Mouse (Mus musculus): Measurements from ENCODE around the gene Gal.
A peak's percentile ranks its signal among the peaks of the same experiment; 100 is the strongest.

The Gal gene

GRCm38 (mm10) chr19:3405531-3406281 is 8.6 kb downstream of the Gal start:
- DNase-seq, result no peak

DNA sequence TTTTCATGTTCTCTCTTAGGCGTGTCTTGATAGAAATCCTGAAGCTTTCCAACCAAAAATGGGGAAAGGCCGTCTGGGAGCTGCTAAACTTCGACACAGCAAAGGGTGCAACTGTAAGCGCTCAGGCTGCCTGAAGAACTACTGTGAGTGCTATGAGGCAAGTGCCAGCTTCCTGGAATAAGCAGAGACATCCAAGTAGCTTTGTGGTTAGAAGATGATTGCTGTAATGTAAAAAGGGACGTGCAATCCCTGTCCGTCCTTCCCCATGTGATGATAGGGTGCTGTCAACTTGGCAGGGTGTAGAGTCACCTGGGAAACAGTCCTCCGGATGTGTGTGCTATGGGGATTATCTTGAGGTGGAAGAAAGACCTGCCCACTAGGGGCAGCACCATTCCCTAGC is 10.3 kb downstream of the Gal start:
- DNase-seq, result no peak

GRCm38 (mm10) chr19:3402390-3402789 is 12.0 kb downstream of the Gal start:
- DNase-seq, result no peak

DNA sequence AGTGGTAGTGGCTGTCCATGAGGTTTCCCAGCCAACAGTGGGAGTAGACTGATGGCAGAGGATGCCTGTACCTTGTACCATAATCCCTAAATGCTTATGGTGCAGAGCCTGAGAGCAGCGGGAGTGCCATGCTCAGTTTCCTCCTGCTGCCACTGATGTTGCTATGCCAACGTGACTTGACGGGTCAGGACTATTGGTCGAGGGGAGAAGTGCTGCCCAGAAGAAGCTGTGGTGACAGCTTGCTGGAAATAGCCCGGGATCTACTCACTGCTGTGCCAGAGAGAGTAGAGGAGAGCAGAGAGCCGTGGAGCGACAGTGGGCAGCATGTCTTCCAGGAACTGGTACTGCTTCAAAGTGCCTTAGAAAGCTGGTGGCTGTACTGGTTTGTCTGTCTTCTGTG is 12.4 kb downstream of the Gal start:
- no peak for DNase-seq

- DNase-seq, result no peak
Observed at GRCm38 (mm10) chr19:3401504-3401903, 12.8 kb downstream of the Gal start.

- no peak for DNase-seq
Observed at GRCm38 (mm10) chr19:3400057-3400456, 14.3 kb downstream of the Gal start.

DNA sequence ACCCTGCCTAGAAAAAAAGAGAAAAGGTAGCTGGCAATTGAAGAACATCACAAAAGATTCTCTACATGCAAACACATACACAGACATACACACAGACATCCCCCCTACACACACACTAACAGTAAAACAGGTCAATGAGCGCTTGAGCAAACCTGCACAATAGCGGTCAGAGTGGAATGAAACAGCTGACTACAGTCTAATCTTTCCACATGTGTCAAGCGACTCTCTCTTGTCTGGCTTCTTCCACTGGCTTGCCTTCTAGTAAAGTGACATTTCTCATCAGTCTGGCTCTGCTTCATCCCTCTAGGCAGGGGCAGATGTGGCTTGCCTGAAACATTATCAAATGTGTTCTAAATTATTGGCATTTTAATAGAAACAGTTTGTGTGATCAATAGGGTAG is 20.1 kb downstream of the Gal start:
- DNase-seq, result no peak

DNA sequence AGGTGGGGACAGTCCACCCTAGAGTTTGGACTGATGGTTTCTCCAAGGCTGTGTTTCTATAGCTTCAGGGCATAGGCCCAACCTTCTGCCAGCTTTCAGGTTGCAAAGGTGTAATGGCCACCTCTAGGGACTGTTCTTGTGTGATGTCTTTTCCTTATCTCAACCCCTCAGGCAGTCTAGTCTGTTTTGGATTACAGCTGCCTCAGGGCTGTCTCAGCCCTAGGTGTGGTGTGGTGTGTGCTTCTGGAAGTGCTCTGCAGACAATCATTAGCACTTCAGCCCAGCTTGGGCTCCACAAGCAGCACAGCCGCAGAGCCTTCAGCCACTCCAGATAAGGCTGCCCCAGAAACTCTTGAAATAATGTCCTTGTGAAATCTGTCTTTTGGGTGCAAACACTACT is 22.0 kb downstream of the Gal start:
- no peak for DNase-seq

DNA sequence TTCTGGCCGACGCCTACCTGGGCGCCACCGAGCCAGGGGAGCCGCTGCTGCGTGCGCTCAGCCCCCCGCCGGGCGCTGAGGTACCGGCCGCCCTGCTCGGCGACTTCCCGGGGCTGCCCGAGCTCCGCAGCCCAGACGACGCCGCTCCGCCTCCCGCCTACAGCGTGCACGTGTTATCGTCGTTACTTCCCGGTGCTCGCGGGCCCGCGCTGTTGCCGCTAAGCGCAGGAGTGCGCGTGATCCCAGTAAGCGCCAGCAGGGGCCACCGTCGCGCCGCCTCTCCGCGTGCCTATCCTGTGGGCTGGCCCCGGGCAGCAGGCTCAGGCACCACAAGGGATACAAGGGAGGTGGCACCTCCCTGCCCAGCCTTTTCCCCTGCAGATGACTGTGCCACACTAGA is 25.3 kb downstream of the Gal start:
- DNase-seq, result peak; percentile 91

DNA sequence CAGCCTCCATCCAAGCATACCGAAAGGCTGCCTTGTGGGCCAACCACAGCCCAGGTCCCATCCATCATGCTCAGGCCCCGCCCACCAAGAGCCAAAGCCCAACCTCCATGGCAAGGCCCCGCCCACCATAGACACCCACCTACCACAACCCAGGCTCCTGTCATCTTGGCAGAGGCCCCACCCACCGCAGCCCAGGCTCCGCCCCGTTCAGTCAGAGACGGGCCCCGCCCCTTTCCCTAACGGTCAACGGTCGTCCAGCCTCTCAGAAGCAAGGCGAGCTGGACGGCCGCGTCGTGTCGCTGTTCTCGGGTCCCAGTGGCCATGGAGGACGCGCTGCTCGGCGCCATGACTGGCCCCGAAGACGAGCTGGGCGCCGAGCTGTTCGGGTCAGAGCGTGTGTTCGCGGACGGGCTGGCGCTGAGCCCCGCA is 25.7 kb downstream of the Gal start, which contains the start of gene Tesmin:
Gene Tesmin (plus strand): TSS at position 229 of the 429 bp plus-strand sequence.
- DNase-seq, result peak; percentile 86

GRCm38 (mm10) chr19:3388061-3388460 is 26.3 kb downstream of the Gal start:
- DNase-seq, result no peak

GRCm38 (mm10) chr19:3378614-3379013 is 35.7 kb downstream of the Gal start:
- no peak for DNase-seq

DNA sequence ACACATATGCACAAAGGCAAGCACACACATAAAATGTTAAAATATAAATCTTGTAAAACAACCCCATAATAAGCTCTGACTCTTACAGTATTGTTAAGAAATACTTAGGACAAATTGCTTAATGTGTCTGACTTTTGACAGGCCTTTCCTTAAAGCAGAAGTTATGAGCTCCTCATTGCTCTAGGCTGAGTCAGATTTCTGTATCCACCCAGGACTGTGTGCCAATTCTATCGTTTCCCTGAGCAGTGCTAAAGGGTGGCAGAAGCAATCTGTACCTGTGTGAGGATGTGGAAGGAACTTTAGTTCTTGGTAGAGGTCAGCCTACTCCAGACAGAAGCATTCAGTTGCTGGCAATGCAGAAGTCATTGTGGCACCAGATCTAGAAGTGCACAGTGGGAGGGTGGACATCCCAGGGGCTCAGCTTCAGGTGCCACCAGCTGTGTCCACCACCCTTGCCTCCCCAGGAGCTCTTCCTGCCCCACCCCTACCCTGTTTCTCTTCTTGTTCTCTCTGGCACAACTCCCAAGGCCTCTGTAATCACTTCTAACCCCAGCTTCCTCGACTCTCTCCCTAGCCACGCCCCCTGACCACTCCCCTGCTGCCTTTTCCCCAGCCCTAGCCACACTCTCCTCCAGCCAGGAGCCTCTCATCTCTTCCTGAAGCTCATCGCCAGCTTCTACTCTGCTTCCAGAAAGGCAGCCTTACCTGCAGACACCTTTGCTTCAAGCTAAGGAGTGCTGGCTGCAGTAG is 37.2 kb downstream of the Gal start:
- DNase-seq, result no peak

- no peak for DNase-seq
Observed at GRCm38 (mm10) chr19:3375945-3376495, 38.3 kb downstream of the Gal start.

DNA sequence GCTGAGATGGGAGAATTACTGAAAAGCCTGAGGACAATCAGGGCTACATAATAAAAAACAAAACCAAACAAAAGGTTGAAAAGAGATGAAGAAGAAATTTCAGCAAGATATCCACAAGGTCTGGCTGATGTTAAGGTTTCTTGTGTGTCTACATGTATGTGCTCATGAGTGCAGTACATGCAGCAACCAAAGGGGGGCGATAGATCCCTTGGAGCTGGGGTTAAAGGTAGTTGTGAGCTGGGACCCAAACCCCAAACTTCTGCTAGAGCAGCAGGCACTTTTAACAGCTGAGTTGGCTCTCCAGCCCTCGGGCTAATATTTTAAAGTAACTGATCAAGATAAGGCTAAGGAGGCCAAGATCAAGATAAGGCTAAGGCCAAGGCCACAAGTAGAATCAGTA is 40.3 kb downstream of the Gal start:
- DNase-seq, result no peak

DNA sequence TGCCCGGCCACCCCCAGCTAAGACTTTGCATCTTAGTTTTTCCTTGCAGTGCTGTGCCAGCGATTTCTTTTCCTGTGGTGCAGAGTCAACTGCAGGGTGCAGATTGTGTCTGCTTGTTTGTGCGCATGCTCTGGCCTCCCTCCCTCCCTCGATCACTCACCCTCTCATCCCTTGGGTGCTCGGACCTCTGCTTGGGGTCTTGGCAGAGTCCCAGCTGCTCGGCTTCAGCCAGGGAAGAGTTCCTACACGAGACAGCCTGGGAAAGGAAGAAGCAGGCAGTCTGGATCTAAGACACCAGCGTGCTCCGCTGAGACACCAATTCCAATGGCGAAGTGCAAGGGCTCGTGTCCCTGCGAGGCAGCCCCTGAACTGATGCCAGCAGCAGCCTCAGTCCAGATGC is 41.0 kb downstream of the Gal start:
- DNase-seq, result no peak

GRCm38 (mm10) chr19:3368276-3368675 is 46.1 kb downstream of the Gal start:
- no peak for DNase-seq

DNA sequence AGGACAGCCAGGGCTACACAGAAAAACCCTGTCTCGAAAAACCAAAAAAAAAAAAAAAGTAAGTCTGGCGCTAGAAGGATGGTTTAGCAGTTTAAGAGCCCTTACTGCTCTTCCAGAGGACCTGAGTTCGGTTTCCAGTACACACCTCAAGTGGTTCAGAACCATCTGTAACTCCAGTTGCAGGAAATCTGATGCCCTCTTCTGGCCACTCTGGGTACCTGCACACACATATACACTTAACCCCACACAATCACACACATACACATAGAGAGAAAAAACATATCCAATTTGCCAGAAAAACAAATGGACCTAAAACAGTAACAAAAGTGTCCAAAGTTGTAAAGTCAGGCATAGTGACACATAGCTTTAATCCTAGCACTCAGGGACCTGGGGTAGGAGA is 49.3 kb downstream of the Gal start:
- no peak for DNase-seq

- DNase-seq, result no peak
Observed at GRCm38 (mm10) chr19:3363510-3363909, 50.8 kb downstream of the Gal start.

All from right cerebral cortex, postnatal 14 days (tissue).